Mouse (Mus musculus): ENCODE results near the gene Gm20219. TPM values are rescaled to one million over a fixed set of nuclear protein-coding genes. Genes with fewer than 3 reads are reported as not detected.

The Gm20219 gene
- total RNA-seq, 4 experiments from 2014 or later: 0.71 to 5.3 (median 3.7) TPM

DNA sequence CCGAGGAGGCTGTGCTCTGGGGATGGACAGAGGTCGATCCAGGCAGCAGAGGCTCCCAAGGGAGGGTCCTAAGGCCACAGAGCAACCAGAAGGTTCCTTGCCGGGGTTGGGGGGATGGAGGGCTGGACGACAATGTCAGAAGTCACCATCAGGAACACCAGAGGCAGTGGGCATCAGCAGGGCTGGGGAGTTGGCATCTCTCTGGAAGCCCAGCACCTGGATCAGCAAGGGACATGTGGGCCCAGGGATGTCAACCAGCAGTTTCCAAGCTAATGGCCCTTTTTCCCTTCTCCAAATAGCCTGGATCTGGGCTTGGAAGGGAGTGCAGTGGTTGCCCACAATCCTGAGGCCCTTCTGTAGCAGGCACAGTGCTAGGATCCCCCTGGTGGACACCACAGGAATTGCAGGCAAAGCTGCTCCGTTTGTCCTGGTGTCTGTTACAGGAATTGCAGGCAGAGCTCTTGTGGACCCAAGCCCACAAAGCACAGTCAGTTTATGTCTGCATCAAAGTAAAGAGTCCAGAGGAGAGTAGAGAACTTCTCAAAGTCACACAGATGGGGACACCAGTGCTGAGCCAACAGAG is 1.3 kb downstream of the Gm20219 start:
- peak; percentile 64 to 88 for DNase-seq (ENCODE audit: low spot score in 2 of 2)

DNA sequence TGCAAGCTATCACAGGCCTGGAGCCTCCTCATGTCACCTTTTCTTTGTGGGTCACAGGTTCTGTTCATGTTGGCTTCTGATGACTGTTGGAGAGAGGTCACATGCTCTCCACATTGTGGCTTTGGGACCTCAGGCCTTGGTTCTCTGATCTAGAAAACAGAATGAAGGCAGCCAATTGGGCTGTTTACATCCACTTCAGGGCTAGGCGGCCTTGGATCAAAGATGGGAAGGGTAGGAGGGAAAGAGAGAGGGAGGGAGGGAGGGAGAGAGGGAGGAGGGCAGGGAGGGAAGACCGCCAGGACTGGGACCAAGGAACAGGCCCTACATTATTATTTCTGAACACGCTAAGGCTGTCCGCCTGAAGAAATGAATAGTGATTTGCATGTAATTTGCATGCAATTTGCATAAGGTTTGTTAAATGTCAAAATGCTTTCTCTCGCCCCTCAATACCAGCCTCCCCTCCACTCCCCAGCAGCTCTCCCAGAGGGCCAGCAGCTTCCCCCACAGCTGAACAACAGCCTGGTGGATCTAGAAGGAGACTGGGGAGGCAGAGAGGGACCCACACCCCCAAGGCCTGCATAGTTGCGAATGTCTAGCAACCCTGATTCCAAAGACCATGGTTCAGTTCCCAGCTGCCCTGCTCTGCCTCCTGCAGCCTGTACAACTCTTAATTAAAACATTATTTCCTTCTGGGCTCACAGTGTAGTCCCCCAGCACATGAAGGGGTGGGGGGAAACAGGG is 2.2 kb downstream of the Gm20219 start:
- DNase-seq (ENCODE audit: low spot score in 2 of 2): peak in 1 of 2 experiments; percentile 32

DNA sequence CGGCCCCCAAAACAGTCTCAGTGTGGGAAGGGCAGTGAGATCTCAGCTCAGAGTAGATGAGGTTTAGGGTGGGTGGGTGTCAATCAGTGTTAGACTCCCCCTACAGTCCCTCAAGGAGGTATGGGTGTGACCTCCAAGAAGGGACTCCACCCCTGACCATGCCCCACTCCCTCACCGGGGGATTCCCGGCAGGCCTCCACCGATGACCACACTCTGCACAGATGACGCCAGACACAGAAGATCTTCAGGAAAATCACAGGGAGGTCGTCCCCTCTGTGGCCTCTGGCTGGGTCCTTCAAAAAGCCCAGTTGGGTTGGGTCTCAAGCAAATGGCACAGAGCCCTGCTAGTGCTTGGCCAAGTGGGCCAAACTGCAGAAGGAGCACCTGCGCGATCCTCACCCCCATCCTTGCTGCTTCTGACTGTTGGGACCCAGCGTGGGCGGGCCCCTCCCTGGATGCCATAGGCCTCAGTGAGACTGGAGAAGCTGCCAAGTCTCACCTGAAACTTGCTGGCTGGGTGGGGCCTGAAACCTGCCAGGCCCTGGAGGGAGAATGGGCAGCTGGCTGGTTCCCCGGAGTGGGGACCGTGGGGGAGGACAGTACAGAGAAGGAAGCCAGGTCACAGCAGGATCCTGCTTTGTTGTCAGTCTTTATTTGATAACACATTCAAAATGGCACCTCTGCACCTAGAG is 3.3 kb downstream of the Gm20219 start:
- DNase-seq (ENCODE audit: low spot score in 2 of 2): no peak

DNA sequence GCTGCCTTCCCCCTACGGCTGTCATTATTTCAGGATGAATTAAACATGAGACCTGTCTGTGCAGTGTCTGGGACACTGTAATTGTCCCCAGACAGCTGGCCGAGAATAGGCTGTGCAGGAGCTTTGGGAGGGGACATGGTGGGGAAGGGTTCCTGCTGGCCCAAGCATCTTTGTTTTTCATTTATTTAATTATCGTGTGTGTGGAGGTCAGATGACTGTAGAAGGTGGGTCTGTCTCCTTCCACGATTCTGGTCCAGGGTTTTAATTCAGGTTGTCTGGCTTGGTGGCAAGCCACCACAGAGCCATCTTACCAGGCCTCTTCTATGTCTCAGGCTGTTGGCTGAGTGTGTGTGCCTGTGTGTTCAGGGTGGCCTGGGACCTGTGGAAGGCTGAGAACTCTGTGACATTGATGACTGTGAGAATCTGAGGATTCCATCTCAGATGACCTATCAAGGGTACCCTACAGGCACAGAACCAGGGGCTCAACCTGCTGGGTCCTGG is 5.5 kb downstream of the Gm20219 start:
- peak in 1 of 2 experiments; percentile 2 for DNase-seq (ENCODE audit: low spot score in 2 of 2)

DNA sequence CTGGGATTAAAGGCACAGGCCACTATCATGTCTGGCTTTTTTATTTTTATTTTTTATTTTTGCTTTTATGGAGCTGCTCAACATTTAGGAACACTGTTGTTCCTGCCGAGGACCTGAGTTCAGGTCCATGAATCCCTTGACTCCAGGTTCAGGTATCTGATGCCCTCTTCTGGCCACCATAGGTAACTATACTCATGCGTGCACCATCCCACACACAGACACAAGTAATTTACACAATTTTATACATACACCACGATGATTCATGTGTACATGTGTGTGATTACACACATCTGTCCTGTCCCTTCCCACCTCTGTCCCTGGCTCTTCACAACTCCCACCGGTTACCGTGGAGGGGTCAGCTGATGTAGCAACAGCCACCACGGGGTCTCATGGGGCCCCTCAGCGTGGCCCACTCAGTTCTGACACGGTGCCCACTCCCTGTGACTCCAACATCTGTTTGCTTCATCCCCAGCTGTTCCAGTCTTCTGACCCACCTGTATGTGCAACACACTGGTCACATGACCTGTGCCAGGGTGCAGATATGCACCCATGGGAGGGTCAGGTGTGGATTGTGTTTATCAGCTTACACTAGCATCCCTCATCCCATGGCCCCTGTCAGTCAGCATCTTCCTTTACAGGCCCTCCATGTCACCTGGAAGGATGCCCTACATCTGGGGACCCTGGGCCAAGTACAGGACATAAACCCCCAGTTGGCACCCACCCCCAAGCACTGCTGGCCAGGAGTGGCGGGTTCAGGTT is 6.2 kb downstream of the Gm20219 start:
- DNase-seq (ENCODE audit: low spot score in 2 of 2): peak in 1 of 2 experiments; percentile 5

DNA sequence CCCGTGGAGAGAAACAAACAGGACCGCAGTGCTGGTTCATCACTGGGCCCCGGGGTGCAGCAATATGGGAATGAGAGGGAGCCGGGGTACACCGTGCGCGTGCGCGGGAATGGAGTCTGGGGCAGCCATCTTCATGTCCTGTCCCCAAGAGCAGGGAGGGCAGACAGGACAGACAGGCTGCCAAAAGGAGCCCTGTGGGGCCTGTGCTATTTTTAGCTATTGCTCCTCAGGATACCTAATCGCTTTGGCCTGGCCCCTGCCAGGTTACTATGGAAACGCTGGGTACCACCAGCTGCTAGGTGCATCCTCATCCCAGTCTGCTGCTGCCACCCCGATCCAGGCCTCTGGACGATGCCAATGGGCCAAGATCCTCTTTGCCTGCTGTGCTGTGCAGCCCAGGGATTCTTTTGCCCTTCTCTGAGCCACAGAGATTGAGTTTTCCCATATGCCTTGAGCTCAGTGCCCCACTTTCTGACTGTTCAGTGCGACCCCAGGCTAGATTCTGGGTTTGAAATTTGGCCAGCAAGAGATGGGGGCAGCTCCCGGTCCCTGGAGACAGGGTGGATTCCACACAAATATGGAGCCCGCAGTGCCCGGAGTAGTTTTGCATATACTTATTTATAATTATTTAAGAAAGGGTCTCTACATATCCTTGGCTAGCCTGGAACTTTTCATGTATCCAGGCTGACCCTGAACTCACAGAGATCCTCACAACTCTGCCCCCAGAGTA is 6.9 kb downstream of the Gm20219 start:
- DNase-seq (ENCODE audit: low spot score in 2 of 2): peak in 1 of 2 experiments; percentile 6

DNA sequence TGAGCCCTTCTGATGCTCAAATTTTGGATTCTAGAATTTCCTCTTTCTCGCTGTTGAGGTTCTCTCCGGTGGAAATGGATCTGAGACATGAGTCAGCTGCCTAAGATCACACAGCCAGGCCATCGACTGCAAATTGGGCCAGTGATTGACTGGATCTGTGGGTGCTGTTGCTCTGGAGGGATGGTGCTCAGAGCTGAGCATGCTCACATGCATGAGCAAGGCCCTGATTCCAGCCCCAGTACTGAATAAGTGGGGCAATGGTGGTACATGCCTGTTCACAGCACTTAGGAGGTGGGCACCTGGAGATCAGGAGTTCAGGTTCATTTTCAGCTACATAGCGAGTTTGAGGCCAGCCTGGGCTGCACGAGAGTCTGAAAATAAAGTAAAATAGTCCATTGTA is 7.6 kb downstream of the Gm20219 start:
- no peak for DNase-seq (ENCODE audit: low spot score in 2 of 2)

DNA sequence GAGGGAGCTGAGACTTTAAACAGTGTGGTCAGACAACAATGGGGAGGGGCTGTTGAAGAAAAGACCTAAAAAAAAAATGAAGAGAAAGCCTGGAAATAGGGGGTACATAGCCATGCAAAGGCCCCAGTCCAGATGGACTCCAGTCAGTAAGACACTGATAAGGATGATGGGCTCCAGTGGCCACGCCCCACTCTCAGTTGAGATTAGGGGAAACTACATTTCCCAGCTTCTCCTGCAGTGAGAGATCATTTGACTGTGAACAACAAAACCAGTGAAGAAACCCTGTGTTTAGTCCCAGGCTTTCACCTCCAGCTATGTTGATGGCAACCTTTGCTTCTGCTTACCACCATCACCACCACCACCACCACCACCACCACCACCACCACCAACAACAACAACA is 8.2 kb downstream of the Gm20219 start:
- no peak for DNase-seq (ENCODE audit: low spot score in 2 of 2)

DNA sequence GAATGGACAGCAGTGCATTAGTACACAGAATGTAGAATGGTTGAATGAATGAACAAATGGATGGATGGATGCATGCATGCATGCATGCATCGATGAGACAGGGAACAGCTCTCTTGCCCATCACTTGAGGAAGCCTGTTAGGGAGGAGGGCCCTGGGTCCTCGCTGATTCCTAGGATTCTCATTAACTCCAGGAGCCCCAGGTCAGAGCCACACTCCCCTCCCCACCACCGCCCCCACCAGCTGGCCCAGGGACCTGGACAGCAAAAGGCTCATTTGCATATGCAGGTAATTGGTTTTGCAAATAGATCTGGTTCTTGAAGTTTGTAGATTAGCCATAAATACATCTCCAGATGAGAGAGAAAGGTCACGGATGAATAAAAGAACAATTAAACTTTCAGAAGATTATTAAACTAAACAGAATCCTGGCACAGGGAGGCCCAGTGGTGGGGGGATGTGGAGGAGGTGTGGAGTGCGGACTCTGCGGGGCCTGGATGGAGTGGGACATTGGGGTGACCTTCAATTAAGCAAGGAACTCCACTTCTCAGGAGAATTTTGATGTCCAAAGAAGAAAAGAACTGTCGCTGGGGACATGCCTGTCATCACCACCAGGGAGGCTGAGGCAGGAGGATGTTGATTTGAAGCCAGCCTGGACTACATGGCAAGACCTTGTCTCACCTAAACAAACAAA is 9.3 kb downstream of the Gm20219 start:
- no peak for DNase-seq (ENCODE audit: low spot score in 2 of 2)

DNA sequence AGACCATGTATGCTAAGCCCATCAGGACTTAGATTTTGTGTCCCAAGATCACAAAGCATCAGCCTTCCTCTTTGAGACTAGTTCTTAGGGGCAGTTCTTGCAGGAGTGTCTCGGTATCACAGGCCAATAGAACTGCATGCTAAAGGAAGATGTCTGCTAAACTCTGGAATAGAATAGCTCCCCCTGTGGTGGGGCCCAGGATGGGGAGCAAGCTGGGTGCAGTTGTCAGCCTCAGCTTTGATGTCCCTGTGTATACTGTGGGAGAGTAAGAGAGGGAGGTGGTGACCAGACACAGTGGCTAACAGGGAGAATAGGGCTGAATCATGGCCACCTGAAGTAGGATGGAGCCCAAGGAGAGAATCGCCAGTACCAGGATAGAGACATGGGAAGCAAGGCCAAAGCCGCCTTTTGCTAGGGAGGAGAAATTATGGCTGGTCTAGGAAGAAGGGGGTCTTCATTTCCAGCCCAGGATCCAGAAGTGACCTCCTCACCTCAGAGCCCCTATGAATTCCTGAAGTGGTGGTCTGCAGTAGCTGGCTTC is 10.4 kb downstream of the Gm20219 start:
- DNase-seq (ENCODE audit: low spot score in 2 of 2): no peak

DNA sequence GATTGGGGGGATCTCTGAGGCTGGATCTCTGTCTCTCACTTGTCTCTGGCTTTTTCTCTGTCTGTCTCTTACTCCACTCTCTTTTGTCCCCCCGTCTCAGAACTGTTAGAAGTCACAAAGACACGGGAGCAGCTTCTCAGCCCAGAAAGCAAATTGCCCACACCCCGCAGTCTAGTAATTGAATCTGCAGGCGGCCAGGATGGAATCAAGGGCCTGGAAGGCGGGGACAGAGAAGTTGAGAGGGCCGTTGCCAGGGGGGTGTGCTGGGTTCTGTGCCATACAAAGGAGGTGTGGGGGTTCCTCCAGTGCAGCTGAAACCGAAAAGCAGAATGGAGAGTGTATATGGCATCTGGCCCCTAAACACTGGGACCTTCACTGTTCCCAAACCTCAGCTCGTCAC is 11.5 kb downstream of the Gm20219 start:
- no peak for DNase-seq (ENCODE audit: low spot score in 2 of 2)

DNA sequence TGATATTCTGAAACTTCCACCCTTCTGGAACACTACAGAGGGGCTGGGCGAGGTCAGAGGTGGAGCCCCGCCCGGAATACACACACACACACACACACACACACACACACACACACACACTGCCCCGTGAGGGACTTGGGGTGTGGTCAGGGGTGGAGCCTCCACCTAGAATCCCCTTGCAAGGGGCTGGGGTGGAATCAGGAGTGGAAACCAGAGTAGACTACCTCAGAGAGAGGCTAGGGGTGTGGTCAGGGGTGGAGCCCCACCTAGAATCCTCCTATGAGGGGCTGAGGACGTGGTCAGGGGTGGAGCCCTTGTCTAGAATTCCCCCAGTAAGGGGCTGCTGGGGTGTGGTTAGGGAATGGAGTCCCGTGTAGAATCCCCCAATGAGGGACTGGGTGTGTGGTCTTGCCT is 13.6 kb downstream of the Gm20219 start:
- DNase-seq (ENCODE audit: low spot score in 2 of 2): no peak

DNA sequence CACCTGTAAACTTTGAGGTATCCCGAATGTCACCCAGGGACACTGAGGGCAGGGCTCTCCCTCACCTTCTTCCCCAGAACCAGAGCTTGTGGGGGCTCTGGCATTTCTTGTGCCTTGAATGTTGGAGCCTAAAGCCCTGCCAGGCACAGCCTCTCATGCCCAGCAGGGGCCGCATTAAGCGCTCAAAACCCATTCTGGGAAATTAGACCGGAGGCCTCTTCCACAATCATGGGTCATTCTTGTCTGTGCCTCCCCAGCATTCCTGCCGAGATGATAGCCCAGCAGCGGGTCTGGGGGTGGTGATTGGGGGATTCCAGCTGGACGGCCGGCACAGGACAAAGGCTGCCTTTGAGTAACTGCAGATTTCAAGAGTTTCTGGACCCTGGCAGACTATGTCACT is 16.3 kb downstream of the Gm20219 start:
- DNase-seq (ENCODE audit: low spot score in 2 of 2): peak; percentile 35 to 39

DNA sequence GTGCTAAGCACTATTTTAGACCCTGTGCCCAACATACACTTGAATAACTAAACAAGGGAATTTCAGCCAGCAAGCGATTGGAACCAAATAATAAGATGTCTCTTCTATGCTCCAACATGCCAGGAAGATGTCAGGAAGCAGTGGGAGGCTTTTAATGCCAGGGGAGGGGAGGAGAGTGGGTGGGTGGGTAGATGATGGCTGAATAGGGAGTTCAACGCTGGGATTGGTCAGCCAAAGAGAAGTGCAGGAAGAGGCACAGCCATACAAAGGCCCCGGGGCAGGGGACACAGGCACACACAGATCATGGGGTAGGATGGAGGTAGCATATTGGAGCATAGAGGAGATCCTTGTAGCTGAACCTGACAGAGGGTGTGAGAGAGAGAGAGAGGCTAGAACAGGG is 17.3 kb downstream of the Gm20219 start:
- no peak for DNase-seq (ENCODE audit: low spot score in 2 of 2)

DNA sequence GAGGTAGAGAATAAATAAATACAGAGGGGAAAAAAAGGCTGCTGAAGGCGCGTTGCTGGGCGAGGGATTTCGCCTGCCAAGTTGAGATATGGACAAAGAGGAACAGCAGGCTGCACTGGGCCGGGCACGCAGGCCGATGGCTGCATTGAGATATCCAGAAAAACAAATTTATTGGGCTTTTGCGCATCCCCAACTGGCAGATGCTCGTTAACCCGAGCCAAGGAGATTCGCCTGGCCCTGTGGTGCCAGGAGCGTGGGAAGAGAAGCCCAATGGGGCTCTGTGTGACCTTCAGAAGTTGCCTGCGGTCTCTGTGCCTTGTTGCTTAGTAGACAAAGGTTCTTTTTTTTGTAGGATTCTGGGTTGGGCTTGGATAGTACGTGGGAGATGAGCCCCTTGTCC is 18.0 kb downstream of the Gm20219 start:
- peak in 1 of 2 experiments; percentile 25 for DNase-seq (ENCODE audit: low spot score in 2 of 2)

DNA sequence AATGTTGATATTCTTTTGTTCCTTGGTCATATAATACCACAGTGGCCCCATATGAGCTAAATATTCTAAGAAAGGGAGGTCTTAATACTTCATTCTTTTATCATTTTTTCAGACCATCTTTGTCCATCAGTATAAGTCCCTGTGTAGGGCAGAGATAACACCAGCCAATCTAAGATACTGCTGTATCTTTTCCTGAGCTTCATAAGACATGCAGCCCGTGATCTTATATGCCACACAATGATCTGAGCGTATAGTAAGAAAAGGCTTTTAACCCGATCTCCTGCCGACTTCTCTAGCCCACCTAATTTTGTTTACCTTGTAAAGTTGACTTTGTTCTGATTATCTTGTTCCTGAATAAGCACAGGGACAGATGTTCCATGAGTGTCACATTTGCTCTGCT is 29.2 kb downstream of the Gm20219 start:
- no peak for DNase-seq (ENCODE audit: low spot score in 2 of 2)

DNA sequence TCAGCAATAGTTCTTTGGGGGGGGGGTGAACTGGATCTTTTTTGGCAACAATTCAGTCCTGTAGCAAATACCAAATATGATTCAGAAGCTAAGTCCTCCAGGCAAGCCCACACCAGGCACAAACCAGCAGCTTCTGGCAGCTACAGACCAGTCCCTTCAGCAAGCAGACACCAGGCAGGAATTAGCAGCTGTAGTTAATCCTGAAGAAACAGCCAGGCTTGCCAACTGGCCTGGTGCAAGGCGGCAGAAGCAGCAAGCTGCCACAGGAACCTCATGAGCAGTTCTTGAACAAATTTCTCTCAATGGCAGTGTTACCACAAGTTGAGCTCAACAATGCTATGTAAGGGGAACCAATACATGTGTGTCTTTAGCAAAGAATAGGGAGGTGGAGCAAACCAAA is 31.4 kb downstream of the Gm20219 start:
- DNase-seq (ENCODE audit: low spot score in 2 of 2): no peak

DNA sequence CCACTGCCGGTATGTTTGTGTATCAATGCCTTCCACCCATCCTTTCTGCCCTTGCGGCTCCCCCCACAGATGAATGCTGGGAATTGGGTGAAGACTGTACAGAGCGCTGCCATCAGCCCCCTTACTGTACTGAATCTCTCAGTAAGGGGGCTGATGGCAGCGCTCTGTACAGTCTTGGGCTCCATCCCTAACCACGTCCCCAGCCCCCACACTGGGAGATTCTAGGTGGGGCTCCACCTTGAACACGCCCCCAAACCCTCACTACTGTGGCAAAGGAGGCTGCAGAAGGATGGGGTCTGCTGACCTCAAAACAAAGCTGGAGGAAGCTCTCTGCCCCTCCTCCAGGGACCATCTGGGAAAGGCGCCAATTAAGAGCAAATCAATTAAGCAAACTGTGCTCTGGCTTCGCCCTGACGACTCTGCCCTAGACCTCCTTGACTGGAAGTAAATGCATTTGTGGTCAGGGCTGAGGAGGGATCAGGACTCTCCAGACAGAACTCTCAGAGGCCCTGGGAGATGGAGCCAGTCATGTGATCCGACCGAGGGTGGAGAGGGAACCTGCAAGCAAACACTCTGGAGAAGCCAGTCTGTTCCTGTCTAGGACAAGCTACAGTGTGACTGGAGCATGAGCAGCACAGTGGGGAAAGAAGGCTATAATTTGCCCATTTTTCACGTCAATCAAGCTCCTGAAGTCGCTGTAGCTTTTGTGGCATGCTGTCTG is 38.3 kb downstream of the Gm20219 start:
- DNase-seq (ENCODE audit: low spot score in 2 of 2): no peak

DNA sequence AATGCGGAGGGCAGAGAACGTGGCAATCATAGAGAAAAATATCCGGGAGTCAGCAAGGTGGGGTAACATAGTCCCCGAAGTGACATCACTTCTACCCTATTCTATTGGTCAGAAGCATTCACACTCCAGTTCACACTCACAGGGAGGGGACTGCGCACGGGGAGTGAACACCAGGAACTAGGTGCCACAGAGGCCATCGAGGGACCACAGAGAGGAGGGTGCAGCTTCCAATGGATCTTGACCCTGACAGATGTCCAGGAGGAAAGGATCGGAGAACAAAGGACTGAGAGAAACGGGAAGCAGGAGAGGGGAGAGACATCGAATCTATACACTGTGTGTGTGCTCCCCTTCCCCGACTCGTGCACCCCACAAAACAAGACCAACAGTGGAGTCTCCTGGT is 39.3 kb downstream of the Gm20219 start:
- peak in 1 of 2 experiments; percentile 2 for DNase-seq (ENCODE audit: low spot score in 2 of 2)

All from layer of hippocampus, adult 8-10 months (tissue).